Mouse (Mus musculus) spleen, adult 18-20 months (tissue): Measurements from ENCODE around the gene Snd1.

Experiments used
- DNase-seq, 2 experiments: peaks; one replicate each; pipeline ENCODE4 v3.0.0; 2022; ENCODE audit warnings: mixed read lengths in 2 of 2

Snd1 gene

DNA sequence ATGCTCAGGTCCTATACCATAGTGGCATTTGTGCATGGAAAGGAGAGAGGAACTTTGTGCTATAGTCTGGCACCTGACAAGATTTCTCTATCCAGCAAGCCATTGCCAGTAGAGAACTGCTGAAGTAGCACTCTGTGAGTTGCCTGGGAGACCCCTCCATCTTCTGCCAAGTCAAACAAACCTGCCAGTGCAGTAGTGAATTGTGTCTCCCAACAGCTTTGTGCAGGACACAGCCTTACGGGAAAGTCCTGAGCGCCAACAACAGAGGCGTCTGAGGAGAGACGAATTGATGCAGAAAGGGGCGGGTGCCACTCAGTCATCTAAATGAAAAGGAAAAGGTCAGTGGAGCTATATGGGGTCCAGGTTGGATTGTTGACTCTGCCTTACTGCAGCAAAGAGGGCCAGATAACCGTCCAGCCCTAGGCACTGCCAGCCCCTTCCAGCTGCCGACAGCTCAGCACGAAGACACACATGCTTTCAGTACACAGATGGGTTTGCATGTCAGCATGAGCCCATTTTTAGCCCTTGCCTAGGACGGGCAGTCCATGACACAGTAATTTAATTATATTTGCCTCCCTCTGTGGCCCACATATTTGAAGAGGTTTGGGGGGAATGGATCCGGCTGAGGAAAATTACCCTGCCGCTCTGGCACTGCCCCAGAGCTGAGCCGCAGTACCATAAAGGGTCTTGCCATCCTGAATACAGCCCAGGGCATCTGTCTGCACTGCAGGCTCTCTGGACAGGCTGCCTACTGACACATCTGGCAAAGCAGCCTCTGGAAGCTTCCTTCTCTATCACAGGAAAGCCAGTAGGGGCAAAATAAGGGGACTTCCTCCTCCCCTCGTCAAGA lies 344.8 kb downstream of the Snd1 start:
- DNase-seq = no peak

DNA sequence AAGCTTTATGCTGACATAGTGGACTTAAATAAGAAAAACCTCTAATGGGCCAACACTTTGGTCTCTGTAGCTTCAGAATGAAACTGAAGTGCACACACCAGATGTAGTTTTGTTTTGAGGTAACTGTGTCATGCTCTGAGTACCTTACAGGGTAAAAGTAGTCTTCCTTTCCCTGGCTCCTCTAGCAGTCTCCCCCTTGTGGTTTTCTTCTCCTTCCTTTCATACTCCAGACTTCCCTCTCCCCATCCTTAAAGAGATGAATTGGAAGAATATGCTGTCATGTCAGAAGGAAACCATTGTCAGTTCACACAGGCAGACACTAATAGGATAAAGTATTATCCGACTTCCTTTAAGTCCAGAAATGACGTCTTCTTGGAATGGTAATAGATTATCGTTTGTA lies 347.4 kb downstream of the Snd1 start:
- no peak for DNase-seq

DNA sequence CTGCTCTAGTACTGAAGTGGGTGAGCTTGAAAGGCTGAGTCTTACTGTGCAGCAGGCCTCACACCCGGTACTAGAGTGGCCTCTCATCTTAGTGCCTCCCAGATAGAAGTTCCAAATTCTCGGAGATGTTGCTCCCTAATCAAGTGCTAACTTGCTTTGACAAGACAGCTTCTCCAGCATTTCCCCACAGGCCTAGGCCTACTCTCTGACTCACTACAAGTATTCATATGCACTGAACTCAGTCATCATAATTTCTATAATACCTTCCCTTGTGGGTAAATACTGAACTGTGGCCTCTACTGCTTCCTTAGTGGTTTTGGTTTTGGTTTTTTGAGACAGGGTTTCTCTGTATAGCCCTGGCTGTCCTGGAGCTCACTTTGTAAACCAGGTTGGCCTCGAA lies 348.4 kb downstream of the Snd1 start:
- DNase-seq = no peak

DNA sequence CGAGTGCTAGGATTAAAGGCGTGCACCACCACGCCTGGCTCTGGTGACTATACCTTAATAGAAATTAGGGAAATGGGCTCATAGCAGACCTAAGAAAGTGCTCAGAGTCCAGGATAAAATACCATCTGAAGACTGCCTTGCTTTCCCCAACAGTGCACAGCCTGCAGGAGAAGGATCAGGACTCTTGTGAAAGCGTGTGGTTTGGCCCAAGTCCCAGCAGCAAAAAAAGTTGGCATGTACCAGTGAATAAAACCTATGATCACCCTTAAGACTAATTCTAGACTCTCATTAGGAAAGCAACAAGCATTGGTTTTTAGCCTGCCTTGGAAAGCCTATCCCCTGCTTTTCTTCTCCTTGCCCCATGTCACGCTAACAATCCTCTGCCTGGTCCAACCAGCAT lies 348.9 kb downstream of the Snd1 start:
- DNase-seq = no peak

DNA sequence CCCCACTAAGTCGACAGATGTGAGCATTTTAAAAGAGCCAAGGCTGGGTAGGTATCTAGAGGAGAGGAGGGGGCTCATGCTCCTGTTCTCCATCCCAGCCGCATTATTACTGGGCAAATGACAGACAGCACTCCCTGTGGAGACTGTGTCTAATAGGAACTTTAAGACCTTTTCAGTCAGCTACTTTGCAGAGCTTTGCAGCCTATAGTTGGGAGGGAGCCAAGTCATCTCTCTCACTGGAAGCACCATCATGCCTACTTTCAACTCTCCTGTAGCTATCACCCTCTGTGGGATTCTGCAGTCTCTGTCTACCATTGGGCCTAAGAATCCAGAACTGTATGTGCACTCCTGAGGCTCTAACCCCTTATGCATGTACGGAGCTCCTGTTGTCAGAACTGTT lies 351.0 kb downstream of the Snd1 start:
- DNase-seq = no peak

DNA sequence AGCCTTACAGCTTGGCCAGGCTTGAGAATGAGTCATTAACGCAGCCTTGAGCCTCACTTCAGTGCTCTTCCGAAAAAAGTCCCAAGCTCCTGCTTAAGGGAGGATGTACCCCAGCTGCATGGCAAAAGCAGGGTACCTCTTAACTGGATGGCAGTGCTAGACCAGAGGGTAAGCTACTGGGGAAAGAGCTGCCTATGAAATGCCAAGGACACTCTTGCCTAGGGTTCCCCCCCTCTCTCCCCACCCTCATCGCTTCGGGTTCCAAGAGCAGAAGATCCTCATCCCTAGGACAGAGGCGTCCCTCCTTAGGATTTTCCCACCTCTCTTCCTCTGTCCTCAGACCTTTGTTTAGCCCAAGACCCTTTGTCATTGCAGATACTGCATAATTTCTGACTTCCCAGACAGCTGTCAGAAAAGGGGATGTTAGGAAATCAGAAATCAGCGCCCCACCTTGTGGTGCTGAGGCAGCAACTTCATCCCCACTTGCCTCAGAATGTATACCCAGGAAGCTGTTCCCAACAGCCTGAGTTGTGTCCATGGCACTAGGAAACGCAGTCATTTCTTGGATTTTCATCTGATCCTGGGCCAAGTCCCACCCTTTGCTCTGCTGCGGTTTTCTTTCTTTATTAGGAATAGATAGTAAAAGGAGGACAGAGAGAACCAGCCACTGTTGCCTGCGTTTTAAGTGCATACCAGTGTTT lies 351.9 kb downstream of the Snd1 start:
- DNase-seq = no peak

DNA sequence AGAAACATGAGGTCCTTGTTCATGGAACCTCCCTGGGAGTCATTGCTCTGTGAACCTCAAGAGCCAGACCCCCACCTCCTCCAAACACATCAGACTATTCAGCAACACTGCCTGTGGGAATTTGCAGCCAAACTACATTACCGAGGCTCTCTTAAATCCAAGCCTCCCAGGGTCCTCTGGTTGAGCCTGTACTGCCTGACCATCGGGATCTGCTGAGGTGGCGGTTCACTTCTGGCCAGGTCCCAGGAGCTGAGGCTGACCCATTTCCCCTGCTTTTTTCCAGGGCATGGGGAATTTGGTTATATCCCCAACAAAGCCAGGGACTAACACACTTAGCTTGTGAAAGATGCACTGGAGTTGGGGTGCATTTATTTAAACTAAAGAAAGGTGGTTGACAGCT lies 352.6 kb downstream of the Snd1 start:
- no peak for DNase-seq

DNA sequence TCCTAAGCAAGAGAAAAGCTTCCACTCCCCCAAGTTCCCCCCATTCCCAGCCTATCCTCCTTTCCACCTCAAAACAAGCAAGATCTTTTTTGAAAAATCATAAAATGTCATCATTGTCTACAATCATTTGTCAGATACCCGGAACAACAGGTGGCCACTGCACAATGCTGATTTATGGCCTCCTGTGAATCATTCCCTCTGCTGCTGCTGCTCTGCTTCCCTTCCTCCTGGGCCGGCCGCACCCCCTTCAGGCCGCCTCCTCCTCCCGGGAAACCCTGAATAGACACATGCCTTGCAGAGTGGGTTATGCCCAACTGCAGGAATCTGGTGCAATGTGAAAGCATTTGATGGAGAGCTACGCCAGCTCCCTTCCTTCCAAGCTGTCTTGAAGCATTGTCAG lies 353.7 kb downstream of the Snd1 start:
- no peak for DNase-seq

DNA sequence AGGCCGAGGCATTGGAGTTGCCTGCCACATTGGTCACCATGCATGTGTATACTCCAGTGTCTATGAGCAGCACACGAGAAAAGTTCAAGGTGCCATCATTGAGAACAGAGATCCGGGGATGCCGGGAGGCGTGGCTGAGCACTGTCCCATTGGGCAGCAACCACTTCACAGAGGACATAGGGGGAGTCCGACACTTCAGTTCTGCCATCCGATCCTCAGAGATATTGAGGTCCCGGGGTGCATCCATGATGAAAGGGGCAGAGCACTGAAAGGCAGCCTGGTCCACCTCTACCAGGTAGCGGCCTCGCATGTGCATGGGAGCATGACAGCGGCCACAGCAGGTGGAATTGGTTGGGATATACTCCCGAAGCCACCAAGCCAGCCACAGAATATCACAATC lies 355.4 kb downstream of the Snd1 start:
- DNase-seq = no peak

DNA sequence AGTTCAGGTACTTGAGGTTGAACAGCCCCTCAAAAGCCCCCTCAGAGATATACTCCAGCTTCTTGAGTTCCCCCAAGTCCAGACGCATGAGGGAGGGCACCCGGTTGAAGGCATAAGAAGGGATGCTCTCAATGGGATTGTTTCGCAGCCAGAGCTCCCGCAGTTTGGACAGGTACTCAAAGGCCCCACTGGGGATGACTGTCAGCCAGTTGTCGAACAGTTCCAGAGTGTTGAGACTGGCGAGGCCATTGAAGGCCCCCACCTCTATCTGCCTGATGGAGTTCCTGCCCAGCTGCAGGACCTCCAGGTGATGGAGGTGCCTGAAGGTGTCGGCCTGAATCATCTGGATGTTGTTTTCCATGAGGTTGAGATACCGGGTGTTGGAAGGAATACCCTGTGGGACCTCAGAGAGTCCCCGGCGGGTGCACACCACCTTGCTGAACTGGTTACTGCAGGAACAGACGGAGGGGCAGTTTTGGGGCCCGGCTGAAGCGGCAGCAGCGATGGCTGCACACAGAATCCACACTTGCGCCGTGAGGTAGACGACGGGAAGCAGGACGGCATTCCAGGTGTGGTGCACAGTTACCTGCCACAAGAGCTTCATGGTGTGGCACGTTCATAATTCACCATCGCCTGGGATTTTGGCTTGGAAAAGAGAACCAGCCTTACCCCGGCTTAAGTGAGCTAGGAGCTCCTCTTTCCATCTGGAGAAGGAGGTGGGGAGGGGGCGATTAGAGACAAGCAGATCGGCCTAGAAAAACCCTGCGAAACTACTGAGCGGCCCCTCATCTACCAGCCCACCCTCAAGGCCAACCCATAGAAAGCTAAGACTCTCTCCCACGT lies 356.3 kb downstream of the Snd1 start, which contains the start of gene Lrrc4:
TSS of gene Lrrc4 (minus strand) at position 737 of the 843 bp plus-strand sequence.
- DNase-seq = no peak

DNA sequence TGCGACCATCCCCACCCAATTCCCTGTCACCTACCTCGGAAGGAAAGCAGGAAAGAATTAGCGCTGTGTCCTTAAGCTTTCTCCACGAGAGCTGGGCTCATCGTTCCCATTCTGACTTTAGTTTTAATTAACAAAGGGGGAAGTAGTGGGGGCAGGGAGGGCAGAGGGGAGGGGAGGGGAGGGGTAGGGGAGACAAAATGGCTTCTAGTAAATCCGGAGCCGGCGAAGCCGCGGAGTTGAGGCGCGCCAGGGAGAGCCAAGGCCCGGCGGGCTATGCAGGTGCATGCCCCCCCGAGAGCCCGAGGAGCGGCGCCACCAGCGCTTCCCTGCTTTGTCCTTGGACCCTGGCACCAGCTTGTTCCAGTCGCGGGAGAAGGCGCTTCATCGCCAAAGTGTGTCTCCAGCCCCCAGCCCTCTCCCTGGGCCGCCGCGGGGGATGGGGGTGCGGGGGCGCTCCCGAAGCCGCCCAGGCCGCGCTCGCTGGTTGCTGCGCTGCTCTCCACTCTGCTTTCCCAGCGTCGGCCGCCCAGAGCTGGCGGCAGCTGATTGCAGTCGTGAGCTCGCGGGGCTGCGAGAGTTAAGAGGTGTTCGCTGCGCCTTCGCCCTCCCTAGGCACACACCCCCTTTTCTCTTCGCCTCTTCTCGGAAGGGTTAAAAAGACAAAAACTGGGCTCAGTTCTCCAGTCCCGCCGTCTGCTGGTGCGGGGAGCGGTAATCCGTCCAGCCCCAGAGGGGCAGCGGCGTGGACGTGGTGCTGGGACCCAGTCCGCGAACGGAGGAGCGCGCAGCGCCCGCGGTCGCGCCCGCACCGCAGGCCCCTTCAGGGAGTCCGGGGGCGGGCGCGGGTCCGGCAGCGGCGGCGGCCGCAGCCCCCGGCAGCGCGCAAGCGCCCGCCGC lies 357.2 kb downstream of the Snd1 start:
- DNase-seq = no peak

DNA sequence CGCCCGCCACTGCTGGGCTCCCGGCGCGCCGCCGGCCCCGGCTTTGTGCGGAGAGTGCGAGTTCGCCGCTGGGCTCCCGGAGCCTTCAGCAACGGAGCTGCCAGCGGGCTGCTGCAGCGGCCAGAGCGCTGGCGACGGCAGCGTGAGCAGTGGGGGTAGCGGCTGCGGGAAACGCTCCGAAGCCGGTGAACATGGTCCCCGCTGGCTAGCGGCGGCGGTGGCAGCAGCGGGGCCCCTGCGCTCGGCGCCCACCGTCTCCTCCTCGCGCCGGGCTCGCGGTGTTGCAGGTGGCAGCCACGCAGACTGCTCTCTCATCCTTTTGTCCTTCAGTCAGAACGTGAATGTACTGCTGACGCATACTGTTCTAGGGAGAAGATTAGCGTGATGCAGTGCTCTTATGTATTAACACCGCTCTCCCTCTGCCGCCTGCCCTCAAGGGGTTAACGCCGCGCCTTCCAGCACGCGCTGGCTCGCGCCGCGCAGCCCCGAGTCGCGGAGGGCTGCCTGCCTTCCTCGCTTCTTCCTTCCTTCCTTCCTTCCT lies 357.9 kb downstream of the Snd1 start:
- no peak for DNase-seq

DNA sequence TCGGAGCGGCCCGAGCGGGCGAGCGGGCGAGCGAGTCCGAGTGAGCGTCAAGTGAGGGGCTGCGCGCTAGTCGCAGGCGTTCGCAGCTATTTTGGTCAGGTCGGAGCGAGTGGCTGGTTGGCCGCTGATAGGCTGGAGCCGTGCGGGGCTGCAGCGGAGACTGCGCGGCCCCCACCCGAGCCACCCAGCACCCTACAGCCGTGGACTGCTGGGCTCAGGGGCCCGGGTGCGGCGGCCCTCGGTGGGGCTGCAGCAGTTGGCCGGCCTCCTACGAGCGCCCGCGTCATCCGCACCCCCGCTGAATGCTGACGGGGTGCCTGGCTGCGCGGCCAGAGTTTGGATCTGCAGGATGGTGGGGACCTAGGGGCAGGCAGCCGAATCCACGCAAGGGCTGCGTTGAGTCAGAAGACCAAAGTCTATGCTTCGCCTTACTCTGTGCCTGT lies 358.5 kb downstream of the Snd1 start:
- no peak for DNase-seq

DNA sequence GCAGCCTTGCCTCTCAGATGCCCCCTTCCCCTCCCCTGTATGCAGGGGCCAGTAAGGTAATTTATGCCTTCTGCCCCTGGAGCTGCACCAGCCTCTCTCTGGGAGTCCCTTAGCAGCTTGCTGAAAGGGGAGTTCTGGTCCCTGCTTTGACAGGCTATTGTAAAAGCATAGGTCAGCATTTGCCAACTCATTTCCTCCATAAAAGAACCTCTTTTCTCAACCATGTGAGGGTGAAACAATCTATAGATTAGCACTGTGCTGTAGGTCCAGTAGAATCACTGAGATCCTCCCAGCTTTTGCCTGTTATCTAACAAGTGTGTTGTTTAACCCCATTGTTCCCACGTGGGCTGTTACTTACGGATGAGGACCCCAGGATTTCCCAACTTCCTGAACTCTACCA lies 359.1 kb downstream of the Snd1 start:
- no peak for DNase-seq

DNA sequence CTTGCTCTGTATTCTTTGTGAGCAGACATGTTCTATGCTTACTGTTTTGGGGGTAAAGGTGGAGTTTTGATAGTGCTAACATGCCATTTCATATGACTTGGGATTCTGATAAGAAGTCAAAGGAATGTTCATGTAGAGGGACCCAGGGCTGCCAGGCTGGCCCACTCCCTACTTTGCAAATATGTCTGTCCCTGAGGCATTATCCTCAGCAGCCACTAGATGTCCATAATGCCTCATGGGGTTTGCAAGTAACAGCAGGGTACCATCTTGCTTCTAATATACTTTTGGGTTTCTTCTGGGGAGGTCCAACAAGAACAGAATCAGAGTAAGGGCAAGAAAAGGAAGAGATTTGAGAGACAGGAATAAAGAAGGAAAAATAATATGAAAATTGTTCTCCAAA lies 361.7 kb downstream of the Snd1 start:
- DNase-seq = no peak

DNA sequence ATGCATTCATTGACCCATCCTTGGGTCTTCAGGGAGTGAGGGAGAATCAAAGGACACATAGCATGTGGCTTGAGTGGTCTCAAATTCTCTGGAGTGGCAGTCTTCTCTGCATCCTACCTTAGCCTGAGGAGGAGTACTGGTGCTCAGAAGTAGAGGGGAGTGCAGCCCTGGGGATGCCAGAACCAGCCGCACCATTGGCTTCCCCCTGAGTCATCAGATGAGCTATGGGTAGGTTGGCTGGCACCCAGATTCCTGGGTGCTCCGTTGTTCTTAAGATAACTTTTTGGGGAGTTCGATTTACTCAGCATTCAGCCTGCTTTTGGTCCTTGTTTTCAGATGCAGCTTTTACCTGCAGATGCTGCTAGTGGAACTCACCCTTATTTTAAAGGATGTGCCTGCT lies 366.6 kb downstream of the Snd1 start:
- DNase-seq = no peak

DNA sequence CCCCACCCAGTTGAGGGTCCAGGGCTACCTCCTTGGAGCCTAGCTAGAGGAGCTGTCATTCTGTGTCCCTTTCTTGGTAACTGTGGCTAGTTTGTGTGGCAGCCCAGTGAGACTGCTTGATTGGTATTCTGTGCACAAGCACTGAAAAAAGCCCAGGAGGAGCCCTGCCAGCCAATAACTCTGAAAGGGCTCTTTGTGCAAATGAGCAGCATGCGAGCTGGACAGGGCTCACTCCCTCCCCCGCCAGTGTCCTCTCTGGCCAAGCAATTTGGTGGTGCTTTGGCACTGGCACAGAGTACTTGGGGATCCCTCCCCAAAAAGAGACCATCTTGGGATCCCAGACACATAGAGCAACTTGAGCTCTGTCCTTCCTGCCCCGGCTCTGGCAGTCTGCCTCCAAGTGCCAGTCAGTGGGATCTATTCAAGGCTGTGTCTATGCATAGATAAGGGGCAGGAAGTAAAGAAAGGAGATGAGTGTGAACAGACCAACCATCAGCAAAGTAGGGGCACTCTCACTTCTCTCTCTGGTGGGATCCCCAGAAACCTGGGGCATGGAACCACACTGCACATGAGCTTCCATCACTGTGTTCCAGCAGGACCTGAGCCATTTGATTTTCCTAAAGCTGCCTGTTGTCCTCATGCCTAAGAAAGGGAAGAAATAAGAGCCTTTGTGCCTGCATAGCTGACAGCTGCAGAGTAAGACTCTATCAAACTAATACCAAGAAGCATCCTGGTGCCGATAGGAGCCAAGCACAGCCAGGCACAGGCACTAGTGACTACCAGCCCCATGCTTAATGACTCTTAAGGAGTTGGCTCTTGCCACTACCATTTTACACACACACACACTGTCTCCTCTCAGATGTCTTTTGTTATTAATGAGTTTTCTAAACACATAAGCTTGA lies 367.7 kb downstream of the Snd1 start:
- DNase-seq = no peak

DNA sequence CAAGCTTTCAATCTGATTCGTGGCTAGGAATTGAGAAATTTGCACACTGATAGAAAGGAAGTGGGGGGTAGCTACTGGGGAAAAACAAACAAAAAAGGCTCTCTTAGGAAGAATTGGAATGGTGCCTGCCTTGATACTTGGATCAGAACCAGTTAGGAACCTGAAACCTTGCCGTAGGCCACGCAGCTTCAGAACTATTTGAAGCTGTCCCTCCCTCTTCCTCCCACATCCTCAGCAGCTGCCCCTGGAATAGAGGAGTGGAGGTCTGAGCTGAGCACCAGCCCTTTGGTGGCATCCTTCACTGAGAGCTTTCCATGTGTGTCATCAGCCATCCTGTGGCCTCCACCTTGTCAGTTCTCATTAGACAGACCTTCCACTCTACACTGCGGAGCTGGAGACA lies 370.7 kb downstream of the Snd1 start:
- DNase-seq = no peak

DNA sequence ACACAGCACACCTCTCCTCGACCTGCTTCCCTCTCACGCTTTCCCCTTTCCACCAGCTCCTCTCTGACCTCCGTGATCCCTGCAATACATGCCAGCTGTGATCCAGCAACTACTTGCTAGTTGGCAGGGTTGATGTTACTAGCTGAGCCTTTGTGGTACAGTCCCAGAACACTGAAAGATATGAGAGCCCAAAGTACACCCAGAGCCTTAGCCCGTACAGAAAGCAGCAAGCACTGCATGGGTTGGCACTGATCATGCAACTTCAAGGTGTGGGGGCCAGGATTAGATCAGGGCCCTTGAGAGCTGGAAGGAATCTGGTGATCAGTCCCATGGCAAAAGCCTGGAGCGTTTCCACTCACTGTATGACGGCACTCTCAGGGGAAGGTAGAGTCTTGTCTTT lies 372.7 kb downstream of the Snd1 start:
- no peak for DNase-seq

DNA sequence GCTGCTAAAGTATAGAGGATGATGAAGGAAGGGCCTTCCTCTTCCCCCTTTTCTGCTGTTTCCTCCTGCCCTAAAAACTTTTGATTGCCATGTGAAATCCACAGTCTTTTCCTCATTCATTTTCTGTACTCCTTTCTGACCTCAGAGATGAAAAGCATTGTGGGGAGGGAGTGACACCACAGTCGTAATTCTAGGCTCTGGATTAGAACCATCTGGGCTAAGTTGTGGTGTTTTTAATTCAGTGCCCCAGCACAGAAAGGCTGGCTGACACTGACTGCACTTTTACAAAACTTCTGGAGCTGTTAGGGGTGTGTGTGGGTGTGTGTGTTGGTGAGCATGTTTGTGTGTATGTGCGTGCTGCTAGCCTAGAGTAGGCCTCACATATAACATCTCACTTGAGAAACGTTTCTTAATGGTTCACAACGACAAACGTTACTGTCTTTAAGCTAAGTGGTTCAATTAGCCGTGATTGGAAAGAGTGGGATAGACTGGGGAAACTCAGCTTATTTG lies 373.4 kb downstream of the Snd1 start:
- no peak for DNase-seq

DNA sequence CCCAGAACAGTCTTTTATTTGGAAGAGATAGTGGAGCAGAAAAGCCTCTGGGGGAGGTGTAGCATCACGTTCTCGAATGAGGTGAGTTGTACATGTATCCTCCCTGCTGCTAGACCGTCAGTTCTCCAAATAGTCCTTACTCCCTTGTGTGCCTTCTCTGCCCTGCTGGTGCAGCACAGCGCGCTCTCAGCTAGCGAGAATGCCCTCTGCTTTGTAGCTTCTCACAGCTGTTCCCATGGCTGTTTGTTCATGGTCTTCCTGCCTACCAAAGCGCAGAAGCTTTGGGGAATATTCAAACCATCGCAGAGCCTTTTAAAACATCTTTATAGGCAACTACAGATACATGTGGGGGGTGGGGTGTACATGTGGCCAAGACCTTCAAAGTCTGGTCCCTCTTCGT lies 374.0 kb downstream of the Snd1 start:
- no peak for DNase-seq
